Mouse (Mus musculus): ENCODE data around the gene Wdr61.
"Not testable (repeated sequence)": the region's sequence is repeated elsewhere in the genome, so short reads cannot be mapped to it uniquely, and the experiment has no call there.

The Wdr61 gene

GRCm38 (mm10) chr9:54732122-54732521 is 2.2 kb downstream of the Wdr61 start:
- no peak for ATAC-seq (ENCODE audit: low TSS enrichment)

GRCm38 (mm10) chr9:54726315-54726714 is 8.0 kb downstream of the Wdr61 start:
- peak; percentile 86 for ATAC-seq (ENCODE audit: low TSS enrichment)

- no peak for ATAC-seq (ENCODE audit: low TSS enrichment)
Observed at GRCm38 (mm10) chr9:54722596-54722995, 11.7 kb downstream of the Wdr61 start.

DNA sequence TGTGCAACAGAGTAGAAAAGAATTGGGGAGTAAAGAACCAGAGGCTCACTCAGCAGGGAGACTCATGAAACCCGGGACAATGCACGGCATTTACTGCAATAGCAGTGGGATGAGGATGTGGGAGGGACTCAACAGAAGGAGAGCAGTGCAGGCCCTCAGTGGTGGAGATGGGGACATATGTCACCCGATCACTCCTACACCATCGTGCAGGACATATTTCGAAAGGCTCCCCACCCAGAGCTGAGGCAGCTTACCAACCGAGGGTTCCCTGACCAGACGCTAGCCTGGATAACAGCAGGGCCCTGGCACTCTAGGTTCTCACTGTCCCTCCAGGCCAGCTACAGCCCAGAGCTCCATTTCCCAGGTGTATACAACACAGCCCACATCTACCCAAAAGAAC is 12.2 kb downstream of the Wdr61 start:
- ATAC-seq (ENCODE audit: low TSS enrichment): peak; percentile 81

GRCm38 (mm10) chr9:54717527-54717926 is 16.8 kb downstream of the Wdr61 start:
- ATAC-seq (ENCODE audit: low TSS enrichment): no peak

DNA sequence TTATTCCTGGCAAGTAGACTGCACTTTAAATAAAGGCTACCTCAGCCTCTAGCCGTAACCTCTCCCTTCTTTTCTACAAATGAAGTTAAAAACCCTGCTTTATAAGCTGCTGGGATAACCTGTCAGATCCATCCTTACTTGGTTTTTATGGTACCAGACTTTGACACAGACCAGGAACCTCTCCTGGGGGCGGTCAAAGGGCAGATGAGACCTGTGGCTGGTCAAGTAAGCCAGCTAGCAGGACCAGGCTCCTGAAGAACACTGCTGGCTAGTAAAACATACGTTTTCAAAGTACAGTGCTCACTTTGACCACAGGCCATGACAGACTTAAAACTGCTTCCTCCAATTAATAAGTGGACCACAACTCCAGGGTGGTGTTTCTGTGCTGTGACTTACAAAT is 18.5 kb downstream of the Wdr61 start:
- no peak for ATAC-seq (ENCODE audit: low TSS enrichment)

DNA sequence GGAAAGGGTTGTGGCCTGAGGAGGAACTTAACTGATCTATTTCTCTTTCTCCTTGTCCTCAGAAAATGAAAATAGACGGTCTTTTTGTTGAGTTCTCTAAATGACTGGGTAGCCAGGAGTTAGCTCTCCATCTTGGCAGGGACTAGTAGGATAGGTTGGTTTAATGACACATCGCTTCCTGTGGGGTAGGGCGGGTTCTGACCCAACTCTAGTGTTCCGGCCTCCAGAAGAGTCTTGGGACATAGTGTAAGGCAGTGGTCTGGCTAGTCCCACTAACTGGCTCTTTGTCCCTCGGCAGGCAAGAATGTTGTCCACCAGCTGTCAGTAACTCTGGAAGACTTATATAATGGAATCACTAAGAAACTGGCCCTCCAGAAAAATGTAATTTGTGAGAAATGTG is 26.2 kb downstream of the Wdr61 start:
- no peak for ATAC-seq (ENCODE audit: low TSS enrichment)

- ATAC-seq (ENCODE audit: low TSS enrichment): peak; percentile 63
Observed at GRCm38 (mm10) chr9:54707288-54707999, 26.9 kb downstream of the Wdr61 start.

GRCm38 (mm10) chr9:54705561-54705960 is 28.8 kb downstream of the Wdr61 start:
- no peak for ATAC-seq (ENCODE audit: low TSS enrichment)

- no peak for ATAC-seq (ENCODE audit: low TSS enrichment)
Observed at GRCm38 (mm10) chr9:54704361-54704760, 30.0 kb downstream of the Wdr61 start.

- no peak for ATAC-seq (ENCODE audit: low TSS enrichment)
Observed at GRCm38 (mm10) chr9:54702581-54702980, 31.7 kb downstream of the Wdr61 start.

DNA sequence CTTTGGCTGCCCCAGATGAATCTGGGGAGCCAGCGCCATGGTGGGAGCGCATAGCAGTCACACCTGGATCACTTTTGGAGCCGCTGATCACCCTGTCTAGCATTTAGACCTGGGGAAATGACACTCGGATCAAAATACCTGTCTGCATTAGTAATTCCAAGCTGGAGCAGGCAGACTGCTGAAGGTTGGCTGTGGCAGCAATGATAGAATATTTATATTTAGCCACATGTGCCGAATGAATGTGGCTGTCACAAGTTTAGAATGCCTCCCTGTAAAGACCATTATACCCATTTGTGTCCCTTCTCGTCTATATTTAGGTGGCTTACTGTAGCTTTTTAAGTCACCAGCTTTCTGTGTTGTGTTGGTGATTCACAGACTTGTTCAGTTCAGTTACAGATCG is 33.6 kb downstream of the Wdr61 start:
- ATAC-seq (ENCODE audit: low TSS enrichment): no peak

DNA sequence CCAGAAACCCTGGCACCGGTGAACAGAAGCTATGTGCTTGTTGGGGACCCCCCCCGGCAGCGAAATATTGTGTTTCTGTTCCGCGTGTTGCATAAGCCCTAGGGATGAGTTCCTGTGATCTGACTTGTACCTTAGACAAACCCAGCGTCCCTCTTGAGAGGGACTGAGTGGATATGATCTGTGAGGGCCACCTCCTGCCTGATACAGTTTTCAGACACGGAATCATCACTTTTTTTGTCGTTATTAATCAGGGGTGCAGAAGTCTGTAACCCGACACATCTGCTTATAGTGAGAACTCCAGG is 34.2 kb downstream of the Wdr61 start:
- ATAC-seq (ENCODE audit: low TSS enrichment): peak; percentile 33

DNA sequence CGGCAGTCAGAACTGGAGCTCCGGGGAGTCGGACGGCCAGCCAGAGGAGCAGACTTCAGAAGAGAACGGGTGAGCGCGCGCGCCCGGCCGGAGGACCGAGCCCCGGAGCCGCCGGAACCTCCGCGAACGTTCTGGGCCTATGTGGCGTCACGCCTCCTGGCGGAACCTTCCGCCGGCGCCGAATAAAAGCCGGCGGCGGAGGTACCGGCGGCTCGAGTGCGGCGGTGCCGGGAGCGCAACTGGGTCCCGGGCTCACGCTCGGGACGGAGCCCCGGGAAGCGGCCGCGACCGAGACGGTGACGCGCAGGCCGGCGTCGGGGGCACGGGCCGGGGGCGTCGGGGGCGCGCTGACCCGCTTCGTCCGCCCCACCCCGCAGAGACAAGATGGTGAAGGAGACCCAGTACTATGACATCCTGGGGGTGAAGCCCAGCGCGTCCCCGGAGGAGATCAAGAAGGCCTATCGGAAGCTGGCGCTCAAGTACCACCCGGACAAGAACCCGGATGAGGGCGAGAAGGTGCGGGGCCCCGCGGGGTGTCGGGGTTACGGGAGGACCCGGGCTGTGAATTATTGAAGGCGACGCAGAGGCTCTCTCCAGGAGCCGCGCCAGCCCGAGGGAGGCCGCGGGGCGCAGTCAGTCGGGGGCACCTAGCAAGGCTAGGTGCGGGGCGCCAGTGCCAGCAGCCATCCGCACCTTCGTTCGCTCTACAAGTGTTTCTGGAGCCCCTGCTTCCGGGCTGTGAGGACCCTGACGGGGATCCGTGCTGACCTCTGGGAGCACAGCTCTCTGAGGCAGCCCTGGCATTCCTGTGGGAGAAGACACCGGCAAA is 34.8 kb downstream of the Wdr61 start:
- peak; percentile 77 for ATAC-seq (ENCODE audit: low TSS enrichment)

- ATAC-seq (ENCODE audit: low TSS enrichment): peak; percentile 11; the same call in 1 of the 2 replicates
Observed at GRCm38 (mm10) chr9:54699087-54699344, 35.3 kb downstream of the Wdr61 start.

GRCm38 (mm10) chr9:54698318-54699086 is 35.8 kb downstream of the Wdr61 start, which contains the start of gene Dnaja4:
Gene Dnaja4 (plus strand): TSS chr9:54698873.
- ATAC-seq (ENCODE audit: low TSS enrichment): no peak

GRCm38 (mm10) chr9:54691241-54691805 is 43.0 kb downstream of the Wdr61 start:
- peak; percentile 56; the same call in 1 of the 2 replicates for ATAC-seq (ENCODE audit: low TSS enrichment)

DNA sequence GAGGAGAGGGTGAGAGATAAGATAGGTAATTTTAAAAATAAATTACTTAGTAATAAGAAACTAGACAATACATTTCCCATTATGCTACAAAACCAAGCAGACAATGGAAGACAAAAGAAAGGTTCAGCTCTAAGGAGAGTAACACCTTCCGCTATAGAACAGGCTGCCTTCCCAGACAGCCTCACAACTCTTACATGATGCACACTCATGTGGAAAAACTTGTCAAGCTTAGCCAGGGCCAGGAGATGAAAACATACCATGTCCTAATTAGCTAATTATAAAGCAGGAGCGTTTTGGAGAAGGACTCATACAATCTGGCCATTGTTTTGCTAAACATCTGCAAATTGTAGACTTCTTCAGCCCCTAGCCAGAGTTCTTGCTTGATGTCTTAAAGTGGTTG is 43.6 kb downstream of the Wdr61 start:
- not testable (repeated sequence) for ATAC-seq (ENCODE audit: low TSS enrichment)

GRCm38 (mm10) chr9:54689446-54689845 is 44.9 kb downstream of the Wdr61 start:
- ATAC-seq (ENCODE audit: low TSS enrichment): no peak

- no peak for ATAC-seq (ENCODE audit: low TSS enrichment)
Observed at GRCm38 (mm10) chr9:54687246-54688236, 46.8 kb downstream of the Wdr61 start.

Data from frontal cortex, adult (tissue).